Mouse (Mus musculus) v-Abl transformed pro-B cells (cell line): ENCODE results near the gene Bcl2.

Source experiments
- in situ Hi-C, 2 experiments: fragments of 400-800 bp; cut with MboI; formaldehyde crosslinking; loops; one replicate each; pipeline ENCODE4 v1.15.1; 2025; ENCODE audit not compliant: unreplicated experiment in 2 of 2

Bcl2 gene

DNA sequence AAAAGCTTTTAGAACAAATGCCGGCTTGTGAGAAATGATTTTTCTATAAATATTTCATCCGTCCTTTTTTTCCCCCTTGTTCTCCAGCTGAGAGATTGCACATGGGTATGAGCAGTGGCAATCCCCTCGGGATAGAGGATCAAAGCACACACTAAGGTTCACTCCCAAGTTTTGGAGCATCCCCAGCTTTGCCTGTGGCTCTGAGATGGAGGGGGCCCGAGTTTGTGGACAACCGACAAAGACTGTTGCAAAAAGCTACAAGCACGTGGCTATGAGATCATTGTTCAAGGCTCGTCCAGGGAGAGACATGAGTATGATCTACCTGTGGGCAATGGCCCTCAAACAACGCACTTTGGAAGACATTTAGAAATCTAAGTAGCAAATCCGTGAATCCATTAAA lies 184.5 kb downstream of the Bcl2 start:
- in situ Hi-C loops: loop anchor here (10.0 kb wide), 2 partner anchors 105 to 285 kb away; no protein-coding TSS in a partner anchor

GRCm38 (mm10) chr1:106527537-106527936 lies 186.5 kb downstream of the Bcl2 start:
- in situ Hi-C loops: loop anchor here (10.0 kb wide), 2 partner anchors 103 to 287 kb away; no protein-coding TSS in a partner anchor

DNA sequence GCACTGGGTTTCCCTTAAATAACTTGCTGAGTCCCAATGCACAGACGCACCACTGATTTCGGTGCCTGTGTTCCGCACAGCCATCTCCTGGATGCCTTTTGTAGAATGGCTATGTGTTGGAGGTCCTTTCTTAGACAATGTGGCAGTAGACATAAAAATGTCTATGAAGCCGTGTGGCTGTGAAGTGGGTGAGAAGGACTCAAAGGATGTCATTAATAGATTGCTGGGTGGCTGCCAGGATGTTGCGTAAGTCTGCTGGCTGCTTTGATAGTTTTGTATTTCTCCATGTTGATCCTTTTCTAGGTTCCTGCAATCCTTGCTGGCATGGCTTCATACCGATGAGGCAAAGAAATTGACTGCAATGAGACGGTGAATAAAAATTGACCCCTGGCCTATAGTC lies 187.3 kb downstream of the Bcl2 start:
- in situ Hi-C loops: loop anchor here (10.0 kb wide), 2 partner anchors 102 to 288 kb away; no protein-coding TSS in a partner anchor

GRCm38 (mm10) chr1:106526112-106526511 lies 188.0 kb downstream of the Bcl2 start:
- in situ Hi-C loops: loop anchor here (10.0 kb wide), 2 partner anchors 101 to 289 kb away; no protein-coding TSS in a partner anchor

DNA sequence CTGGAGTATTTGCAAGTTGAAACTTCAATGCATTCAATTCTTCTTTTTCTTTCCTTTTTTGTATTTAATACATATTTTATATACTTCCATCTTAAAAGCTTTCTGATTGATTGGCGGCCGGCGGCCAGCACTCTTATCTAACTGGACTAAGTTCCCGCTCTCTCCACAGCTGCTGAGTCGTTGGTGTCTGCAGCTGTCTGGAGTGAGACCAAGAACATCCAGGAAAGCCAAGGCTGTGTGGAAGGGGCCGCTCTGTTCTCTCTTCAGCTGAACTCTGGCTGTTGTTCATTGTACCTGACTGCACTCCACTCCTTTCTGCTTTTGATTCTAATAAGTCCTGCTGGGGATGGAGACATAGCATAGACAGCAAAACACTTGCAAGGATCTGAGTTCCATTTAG lies 190.3 kb downstream of the Bcl2 start:
- in situ Hi-C loops: loop anchor here (10.0 kb wide), 2 partner anchors 99 to 291 kb away; no protein-coding TSS in a partner anchor

- in situ Hi-C loops: loop anchor here (10.0 kb wide), 2 partner anchors 98 to 292 kb away; no protein-coding TSS in a partner anchor
Observed at GRCm38 (mm10) chr1:106523009-106523408, 191.1 kb downstream of the Bcl2 start.

- in situ Hi-C loops: loop anchor here (10.0 kb wide), 1 partner anchor 197 kb away; the partner anchor contains the start of gene Bcl2 (in 2 of the 2)
Observed at GRCm38 (mm10) chr1:106517591-106518177, 196.4 kb downstream of the Bcl2 start.

DNA sequence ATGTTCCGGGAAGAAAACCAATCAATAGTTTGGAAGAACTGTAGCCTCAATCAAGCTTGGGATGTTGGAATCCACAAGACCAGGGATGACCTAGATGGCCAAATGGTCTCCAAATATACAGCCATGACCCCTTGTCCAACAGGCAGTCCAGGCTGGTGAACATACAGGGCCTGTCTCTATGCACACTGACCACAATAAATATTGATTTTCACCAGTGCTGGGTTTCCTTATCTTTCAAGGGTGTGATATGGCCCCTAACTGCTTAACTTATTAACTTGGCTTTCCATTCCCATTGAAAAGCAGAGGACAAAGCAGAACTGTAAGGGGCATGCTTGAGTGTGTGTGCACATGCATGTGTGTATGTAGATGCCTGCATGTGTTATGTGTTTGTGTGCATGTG lies 197.0 kb downstream of the Bcl2 start:
- in situ Hi-C loops: loop anchor here (10.0 kb wide), 1 partner anchor 198 kb away; the partner anchor contains the start of gene Bcl2 (in 2 of the 2)

DNA sequence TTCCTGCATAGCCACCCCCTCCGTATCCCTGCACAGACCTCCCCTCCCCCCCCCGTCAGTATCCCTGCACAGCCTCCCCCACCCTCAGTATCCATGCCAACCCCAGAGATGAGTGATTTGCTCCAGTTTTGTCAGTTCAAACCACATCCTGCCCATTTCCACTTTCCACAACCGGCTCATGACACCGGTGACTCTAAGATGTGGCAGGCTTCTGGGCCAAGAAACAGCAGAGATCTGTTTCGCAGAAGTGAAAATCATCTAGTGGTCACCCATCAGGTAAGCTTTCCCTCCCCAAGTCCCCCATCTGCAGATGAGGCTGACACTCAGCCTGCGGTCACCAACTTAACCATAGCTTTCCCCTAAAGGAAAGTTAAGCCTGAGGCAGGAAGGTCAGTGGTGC lies 198.5 kb downstream of the Bcl2 start:
- in situ Hi-C loops: loop anchor here (10.0 kb wide), 1 partner anchor 199 kb away; the partner anchor contains the start of gene Bcl2 (in 2 of the 2)

DNA sequence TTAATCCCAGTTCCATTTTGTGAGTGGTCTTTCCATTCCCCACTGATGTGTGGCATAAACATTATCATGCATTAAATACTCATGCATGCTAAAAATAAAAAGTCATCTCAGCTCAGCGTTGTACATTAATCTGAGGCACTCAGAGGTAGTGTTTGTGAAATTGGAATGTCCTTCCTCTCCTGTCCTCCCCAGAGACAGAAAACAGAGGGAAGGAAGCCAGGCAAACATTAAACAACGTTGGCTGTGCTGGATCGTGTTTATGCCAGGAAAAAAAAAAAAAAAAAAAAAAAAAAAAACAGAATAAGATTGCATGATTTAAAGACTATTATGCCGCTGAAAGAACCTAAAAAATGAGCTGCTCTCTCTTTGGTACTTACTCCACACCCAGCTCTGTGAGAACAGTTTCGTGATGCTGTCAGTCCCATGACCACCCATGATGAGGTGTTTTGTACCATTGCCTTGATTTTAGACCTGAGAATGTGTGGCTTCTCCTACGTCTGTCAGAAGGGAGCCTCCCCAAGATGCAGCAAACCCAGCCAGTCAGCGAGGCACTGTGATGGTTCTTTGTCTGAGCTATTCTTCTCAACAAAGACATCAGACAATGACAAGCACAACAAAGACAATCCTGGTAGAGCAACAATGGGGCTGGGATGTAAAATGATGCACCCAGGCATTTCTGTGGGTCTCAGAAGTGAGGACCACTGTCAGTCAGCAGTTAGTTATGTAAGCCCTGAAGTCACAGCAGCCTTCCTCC lies 200.0 kb downstream of the Bcl2 start:
- in situ Hi-C loops: loop anchor here (10.0 kb wide), 1 partner anchor 201 kb away; the partner anchor contains the start of gene Bcl2 (in 2 of the 2)

DNA sequence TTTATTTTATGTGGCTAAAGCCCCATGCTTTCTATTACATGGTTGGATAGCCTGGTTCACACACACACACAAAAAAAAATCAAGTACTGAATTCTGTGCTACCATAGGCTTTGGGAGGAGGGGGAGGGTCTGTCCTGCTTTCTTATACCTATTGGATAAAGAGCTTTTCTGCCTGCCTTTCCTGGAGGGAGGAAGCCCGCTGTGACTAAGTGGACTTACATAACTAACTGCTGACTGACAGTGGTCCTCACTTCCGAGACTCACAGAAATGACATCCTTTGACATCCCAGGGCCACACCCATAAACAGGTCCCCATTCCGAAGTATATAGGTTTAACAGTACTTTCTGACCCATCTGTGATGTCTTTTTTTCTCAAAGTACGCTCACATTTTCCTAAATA lies 200.6 kb downstream of the Bcl2 start:
- in situ Hi-C loops: loop anchor here (10.0 kb wide), 1 partner anchor 201 kb away; the partner anchor contains the start of gene Bcl2 (in 2 of the 2)

DNA sequence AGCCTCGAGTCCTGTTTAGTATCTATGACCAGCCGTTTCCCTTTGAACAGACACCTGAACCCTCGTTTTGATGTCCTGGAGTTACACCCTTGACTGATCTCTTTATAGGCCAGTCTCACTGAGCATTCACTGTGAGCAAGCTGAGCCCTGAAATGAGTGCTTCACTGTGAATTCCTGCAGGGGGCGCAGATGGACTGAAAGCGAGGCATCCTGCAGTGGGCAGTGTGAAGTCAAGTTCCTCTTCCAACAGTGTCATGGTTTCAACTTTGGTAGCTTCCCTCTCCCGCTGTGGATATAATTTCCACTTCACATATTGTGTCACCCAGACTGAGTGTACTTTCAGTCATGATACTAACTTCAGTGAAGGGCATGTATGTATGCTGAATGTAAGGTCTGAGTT lies 202.5 kb downstream of the Bcl2 start:
- in situ Hi-C loops: loop anchor here (10.0 kb wide), 1 partner anchor 203 kb away; the partner anchor contains the start of gene Bcl2 (in 2 of the 2)

DNA sequence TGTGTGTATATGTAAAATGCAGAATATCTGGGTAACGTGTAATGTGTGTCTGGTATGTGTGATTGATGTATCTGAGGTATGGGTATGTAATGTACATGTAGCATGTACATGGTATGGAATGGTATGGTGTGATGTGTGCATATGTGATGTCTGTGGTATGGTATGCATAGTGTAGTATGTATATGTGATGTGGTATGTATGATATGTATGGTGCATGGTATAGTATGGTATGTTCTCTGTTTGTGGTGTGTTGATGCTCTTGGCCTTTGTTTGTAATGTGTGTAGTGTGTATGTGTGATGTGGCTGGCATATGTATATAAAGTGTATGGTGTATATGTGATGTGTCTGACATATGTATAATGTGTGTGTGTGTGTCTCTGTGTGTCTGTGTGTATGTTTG lies 206.5 kb downstream of the Bcl2 start:
- in situ Hi-C loops: no loop called here

DNA sequence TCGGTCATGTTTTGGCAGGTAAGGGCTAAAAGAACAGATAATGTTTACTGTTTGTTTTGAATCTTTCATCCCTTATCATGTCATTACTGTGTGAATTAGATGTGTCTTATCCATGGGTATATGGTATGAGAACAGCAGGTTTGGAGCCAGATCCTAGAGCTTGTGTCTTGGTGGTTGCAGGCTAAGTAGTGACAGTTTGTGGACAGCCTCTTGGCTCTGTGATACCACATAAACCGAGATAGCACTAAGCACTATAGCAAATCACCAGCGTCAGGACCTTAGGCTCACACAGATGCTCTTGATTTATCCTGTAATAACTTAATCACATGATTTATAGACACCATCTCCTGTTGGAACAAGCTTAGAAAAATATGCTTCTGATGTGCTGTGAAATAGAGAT lies 210.2 kb downstream of the Bcl2 start:
- in situ Hi-C loops: no loop called here

DNA sequence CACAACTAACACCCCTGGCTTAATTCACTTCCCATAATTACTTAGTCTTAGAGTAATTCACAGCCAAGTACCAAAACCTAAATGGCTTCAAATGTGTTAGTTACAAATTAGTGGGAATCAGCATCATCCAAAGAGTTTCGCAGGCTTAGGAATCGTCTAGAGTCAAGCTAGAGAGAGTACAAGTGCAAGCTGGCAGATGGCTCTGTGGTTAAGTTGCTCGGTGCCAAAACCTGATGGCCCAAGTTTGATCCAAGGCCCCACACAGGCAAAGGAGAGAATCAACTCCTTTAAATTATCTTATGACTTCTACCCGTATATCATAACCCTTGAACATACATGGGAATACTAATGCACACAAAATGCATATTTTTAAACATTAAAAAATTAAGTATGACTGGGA lies 210.7 kb downstream of the Bcl2 start:
- in situ Hi-C loops: no loop called here

DNA sequence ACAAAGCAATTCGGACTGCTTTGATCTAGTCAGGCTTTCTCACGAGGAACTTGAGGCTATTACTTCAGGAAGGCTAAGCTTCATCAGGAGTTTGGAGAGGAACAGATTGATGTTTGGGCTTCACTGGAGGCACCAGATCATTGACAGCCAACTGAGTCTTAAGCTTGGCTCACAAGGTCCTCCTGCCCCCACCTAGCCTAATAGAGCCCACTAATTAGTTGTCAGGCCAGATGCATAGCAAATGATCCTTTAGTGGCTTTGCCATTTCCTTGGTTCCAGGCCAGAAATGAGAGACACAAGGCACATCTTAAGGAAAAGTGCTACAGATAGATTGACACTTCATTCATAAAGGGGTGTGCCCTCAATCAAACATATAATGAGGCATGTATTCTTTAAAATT lies 216.1 kb downstream of the Bcl2 start:
- in situ Hi-C loops: no loop called here
